Mouse (Mus musculus) bone marrow, adult 2 months (tissue): Measurements from ENCODE around the gene Lipe.

ENCODE experiments used
- CTCF ChIP-seq: fragments of 200-500 bp; IDR thresholded peaks from 2 replicates; pipeline ENCODE4 v1.5.1; 2011; ENCODE audit warnings: low read length, control low read depth; ENCODE audit not compliant: control insufficient read depth, insufficient read depth
- POLR2A ChIP-seq: fragments of 200-500 bp; IDR thresholded peaks from 2 replicates; pipeline ENCODE4 v1.6.1; 2011; ENCODE audit warnings: low read depth, mild to moderate bottlenecking, control low read depth, low read length, borderline replicate concordance; ENCODE audit not compliant: control insufficient read depth

DNA sequence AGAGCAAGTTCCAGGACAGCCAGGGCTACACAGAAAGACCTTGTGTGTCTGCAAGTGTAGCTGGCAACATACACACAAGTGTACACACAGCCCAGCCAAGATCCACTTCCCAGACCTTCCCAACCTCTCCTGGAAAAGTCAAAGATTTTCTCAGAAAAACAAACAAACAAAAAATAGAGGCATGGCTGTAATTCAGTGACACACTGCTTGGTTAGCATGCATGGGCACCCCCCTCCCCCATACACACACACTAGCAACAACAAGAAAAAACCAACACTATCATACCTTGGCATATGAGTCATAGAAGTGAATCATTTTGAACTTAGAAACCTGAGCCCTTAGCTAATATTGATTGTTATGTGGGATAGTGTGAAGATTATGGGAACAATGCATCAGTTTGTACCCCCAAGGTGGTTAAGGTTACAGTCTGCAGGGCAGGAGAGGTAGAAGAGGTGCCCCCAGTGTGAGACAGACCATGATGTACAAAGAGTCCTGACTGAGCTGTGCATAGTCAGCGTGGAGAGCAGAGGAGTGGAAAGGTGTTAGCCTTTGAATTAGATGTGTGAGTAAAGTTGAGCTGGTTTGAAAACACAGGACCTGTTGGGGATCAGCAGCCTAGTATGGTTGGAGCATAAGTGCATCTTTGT lies 12.6 kb upstream of the Lipe start:
- TF ChIP-seq CTCF (no peak), POLR2A (no peak)
